Mouse (Mus musculus): ENCODE results near the gene Mrnip.

- no peak for TF ChIP-seq CTCF (IDR thresholded peaks at IDR 0.05; ENCODE audit: control insufficient read depth, insufficient read depth, insufficient replicate concordance, low read depth, low read length)
- TF ChIP-seq POLR2A (IDR thresholded peaks at IDR 0.05; ENCODE audit: control insufficient read depth, low read depth, low read length): no peak
These were observed 46.5 kb upstream of the Mrnip start for GRCm38 (mm10) chr11:50127781-50128180.

Data from testis, adult 2 months (tissue).